Mouse (Mus musculus) thymus, adult 2 months (tissue): ENCODE results near the gene Appl2.

Experiments used
- CTCF ChIP-seq: fragments of 200-500 bp; IDR thresholded peaks from 2 replicates; pipeline ENCODE4 v1.5.1; 2012; ENCODE audit warnings: mild to moderate bottlenecking, control low read depth, low read length, moderate library complexity, borderline replicate concordance; ENCODE audit not compliant: control insufficient read depth, poor library complexity, insufficient read depth; ENCODE audit errors: extremely low read depth
- POLR2A ChIP-seq: fragments of 200-500 bp; IDR thresholded peaks from 2 replicates; pipeline ENCODE4 v1.6.1; 2012; ENCODE audit warnings: mild to moderate bottlenecking, low read length, control low read depth, moderate library complexity; ENCODE audit not compliant: control insufficient read depth, poor library complexity, insufficient read depth; ENCODE audit errors: extremely low read depth

DNA sequence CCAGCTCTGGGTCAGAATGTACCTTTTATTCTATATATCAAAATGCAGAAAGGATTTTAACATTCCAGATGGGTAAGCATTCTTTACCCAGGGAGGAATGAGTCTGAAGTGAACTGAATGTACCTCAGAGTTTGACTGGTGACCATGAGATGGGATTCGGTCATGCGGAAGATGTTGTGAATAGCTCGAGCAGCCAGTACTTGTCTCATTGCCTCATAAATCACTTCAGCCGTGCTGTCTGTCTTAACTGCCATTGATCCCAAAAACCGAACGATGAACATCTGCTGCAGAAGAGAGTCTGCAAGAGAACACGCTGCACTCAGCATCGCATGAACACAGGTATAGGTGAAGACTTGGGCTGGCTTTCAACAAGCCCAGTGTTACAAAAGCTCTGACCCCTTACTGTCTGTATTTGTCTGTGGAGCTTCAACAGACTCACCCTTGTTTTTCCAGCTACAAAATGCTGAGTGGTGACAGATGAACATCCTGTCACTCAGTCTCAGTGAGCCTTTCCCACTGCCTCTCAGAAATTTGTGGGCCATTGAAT is 42.8 kb downstream of the Appl2 start:
- TF ChIP-seq CTCF (no peak), POLR2A (no peak)
